Mouse (Mus musculus) MN1 (cell line): ENCODE results near the gene Gm42517.

ENCODE experiments used
- DNase-seq: peaks from one replicate; pipeline ENCODE4 v3.0.0-alpha.2; 2016; ENCODE audit warnings: low spot score

The Gm42517 gene

DNA sequence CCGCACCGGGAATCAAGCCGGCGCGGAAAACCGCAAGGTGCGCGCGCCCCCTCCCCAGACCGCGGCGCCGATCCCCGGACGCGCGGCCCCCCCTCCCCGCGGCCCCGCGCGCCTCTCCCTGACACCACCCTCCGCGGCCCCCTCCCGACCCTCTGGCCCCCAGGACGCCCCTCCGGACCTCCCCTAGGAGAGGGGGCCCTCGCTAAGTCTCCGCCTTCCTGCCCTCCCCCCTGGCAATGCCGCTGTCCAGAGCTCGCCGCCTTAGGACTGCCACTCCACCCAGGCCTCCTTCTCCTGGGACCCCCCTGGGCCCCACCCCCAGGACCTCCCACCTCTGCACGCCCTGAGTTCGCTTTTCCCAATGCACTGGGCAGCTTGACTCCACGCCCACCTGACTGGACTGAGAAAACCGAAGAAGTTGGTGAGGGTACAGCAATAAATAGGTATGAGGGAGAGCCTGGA lies at the start of gene Gm42517:
Gene Gm42517 (minus strand): TSS at position 52 of the 462 bp plus-strand sequence.
- DNase-seq: peak; percentile 39

DNA sequence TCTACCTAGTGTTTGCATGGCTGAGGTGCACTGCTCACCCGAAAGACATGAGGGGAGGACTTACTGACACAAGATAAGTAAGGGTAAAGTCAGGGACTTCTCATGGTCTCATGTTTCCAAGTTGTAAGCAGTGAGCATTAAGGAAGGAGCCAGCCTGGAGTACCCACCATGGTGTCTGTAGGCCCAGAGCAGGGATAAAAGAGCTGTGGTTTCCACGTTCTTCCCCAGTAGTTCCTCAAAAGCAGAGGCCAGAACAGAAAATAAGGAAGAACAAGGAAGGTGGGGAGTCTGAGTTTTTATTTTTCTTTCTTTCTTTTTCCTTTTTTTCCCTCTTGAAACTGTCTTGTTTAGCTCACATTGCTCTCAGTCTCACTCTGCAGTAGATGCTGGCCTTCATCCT lies 47.0 kb upstream of the Gm42517 start:
- DNase-seq: no peak

DNA sequence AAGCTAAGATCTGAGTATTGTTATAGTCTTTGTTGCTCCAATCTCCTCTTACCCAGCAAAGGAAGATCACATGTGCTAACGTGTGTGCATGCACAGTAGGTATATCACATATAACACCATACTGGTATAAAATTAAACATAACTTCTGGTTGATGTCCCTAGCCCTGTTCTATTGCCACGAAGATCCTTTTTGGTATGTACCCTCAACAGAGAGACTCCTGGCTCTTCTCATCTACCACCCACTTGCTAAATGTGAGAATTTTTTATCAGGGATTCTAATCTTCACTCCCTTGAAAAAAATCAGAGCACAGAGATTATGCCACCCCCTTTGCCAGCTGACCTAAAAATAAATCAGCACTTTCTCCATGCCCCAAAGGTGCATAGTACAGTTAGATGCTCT lies 39.3 kb upstream of the Gm42517 start:
- no peak for DNase-seq

DNA sequence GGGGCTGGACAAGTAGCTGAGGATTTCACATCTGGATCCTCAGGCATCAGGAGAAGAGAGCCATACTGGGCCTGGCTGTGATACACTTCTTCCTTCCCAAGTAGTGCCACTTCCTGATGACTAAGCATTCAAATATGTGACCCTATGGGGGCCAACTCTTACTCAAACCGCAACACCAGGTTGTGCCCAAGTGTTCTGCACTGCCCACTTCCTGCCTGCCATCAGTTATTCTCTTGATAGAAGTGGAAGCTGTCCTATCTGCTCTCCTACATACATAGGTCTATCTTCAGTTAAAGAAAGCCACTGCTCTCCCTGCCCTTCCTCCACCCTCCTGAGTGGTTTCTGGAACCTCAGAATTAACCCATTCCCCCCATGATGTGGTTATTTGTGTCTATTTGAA lies 37.7 kb upstream of the Gm42517 start:
- DNase-seq: no peak

DNA sequence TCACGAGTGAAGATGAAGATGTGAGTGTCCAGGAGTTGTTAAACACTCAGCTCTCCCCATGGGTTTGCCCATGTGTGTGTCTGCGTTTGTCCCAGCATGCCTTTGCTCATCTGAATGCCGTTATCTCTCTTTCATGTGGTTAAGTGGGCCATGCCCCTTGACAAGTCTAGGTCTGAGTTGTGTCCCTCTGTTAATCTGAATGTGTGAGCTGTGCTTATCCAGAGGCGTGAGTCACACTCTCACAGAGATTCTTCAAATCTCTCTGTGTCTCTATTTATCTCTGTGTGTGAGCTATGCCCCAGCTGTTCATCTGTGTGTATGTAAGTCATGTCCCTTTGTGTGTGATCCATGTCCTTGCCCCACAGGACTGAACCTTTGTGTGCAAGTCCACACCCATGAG lies 35.7 kb upstream of the Gm42517 start:
- DNase-seq: no peak

DNA sequence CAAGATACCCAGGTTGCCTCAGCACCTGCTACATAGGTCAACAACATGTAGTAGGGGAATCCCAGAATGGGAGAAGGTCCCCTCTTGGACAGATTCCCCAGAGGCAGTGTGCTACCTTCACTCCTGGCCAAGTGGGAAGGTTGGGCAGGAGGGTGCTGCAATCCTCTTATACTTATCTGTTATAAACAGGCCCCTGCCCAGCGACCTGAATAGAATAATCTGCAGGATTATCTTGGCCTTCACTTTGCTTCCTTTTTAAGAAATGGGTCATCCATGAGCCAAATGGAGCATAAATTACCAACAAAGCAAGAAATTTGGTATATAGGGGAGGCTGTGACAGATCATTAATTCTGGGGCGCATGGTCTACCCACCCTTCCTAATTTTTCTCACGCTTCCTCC lies 22.0 kb upstream of the Gm42517 start:
- DNase-seq: no peak

DNA sequence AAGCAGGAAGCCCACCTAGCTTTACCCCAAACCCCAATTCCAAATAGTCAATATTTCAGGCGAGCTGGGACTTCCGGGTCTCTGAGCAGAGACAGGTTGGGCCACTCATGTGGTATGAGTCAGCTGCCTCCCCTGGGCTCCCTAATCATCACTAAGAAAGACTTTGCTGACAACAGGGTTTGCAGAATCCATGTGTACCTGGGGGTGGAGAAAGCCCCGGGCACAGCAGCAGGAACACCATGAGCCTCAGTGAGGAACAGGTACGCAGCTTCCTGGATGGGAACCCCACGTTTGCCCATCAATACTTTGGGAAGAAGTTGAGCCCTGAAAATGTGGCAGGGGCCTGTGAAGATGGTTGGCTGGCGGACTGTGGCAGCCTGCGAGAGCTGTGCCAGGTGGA lies 20.5 kb upstream of the Gm42517 start, which contains the start of gene Pde6b:
Gene Pde6b (plus strand): TSS at position 191 of the 400 bp plus-strand sequence.
- no peak for DNase-seq

DNA sequence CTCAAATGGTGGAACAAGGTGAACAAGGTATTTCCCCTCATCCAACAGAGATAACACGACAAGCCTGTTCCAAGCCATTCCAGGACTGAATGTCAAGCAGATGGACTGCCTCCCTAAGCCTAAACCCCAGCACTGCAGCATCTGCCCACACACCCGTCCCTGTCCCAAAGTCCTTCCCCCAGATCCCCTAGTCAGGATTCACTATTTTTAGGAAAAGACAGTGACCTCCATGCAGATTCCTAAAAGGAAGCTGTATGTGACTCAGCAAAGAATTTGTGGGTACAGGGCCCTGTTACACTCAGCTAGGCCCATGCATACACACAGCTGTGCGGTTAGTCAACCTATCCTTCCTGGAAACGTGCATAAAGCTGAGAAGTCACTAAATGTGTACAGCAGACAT lies 18.7 kb upstream of the Gm42517 start:
- no peak for DNase-seq

DNA sequence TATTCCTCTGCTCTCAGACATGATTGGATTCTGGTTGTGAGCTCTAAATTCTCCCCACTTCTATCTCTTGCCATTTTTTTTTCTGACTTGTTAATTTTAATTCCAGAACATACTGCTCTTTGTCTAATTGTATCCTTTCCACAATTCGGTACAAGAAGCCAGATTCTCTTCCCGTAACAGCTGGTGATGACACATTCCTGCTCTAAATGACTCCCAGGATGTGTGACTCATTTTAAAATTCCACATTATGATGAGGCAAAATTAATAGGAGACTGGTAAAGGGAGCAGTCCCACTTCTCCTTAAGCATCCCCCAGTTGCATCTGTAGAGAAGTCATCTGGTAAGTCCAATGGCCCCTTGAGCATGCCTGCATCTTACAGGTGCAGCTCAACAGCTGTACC lies 17.9 kb upstream of the Gm42517 start:
- DNase-seq: no peak

DNA sequence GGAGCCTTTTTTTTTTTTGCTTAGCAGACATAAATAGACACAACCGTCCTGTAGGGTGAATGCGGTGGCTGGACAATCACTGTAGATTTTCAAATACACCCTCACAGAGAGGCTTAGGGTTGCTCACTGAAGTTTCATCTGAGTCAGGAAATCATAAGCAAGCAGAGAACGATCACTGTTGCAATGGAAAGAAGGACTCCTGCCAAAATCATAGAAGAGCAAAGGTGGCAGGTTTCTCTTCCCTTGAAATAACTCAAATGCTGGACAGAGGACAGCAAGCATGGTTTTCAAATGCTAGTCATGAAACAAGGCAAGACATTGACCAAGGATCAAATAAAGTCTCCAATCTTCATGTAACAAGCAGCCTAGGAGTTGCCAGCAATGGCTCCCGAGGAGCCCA lies 10.6 kb upstream of the Gm42517 start:
- DNase-seq: no peak

DNA sequence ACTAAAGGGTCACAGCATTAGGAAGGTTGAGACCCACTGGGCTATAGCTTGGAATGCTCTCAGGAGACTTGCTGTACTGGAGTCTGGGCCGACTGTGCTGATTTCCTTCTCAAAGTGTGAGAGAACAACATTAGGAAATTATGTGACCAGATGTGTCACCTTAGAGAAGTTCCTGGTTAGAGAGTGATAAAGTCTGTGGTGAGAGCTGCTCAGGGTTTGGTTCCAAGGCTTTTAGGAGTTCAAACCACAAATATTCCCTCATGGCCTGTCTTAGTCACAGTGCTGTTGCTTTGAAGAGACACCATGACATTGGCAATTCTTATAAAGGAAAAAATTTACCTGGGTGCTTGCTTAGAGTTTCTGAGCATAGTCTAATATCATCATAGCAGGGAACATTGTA lies 8.3 kb upstream of the Gm42517 start:
- no peak for DNase-seq

DNA sequence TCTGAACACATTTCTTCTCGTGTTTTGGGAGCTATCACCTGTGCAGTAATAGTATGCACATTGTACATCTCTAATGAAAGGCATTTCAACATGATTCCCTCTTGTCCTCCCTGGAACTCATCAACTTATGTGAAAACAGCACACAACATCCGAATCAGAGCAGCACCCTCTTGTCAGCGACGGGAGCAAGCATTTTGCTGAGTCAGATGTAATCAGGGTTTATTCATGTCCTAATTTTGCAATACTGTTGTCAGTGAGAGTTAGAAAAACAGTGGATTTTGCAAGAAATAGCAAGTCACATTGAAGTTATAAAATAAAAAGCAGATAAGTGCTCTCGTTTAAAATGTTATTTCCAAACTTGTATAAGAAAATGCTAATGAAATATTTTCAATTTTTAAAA lies 6.4 kb upstream of the Gm42517 start:
- no peak for DNase-seq

DNA sequence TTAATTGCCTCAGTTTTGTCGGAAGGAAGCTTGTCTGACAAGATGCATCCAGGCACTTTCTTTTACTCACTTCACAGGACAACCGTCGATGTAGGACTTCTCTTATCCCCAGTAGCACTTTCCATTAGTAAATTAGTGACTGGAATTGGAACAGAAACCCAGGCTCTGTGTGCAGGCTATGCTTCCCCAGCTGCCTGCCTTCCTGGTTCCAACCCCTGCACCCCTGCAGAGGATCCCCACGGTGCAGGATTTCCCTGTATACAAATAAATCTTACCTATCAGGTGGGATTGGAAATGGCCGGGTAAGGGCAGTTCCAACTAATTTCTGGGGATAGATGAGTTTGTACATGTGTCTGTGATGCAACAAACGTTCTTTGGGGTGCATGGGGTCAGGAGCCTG lies 2.2 kb upstream of the Gm42517 start:
- DNase-seq: no peak

DNA sequence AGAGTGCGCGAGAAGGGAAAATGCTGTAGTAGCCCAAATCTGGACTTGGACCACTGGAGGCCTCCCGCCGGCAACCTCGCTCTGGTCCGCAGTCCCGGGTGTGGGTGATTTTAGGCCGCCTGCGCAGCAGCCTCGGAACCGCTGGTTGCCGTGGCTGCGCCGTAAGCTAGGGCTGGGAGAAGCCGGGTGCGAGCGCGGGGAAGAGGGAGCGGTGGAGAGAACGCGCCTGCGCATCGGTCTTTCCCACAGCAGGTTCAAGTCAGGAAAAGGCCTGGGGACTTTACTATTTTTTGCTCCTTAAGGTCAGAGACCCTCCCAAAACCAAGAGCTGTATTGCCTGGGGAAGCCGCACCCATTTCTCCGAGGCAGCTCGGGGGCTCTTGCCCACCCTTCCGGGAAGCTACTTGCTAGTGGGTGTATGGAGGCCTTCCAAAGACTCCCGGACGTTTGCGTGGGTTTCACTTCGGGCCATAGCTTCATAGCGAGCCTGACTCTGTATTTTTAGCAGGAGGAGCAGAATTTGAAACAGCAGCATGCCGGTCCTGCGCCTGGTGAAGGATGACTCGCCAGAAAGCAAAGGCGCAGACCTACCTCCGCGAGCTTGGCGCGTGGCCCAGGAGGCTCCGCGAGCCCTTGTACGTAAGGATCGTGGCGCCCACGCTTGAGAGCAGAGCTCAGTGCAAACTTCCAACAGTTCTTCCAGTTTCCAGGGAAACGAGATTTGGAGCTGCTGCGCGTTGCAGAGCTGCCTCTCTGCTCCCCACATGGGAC lies 1.3 kb upstream of the Gm42517 start:
- DNase-seq: peak; percentile 64

DNA sequence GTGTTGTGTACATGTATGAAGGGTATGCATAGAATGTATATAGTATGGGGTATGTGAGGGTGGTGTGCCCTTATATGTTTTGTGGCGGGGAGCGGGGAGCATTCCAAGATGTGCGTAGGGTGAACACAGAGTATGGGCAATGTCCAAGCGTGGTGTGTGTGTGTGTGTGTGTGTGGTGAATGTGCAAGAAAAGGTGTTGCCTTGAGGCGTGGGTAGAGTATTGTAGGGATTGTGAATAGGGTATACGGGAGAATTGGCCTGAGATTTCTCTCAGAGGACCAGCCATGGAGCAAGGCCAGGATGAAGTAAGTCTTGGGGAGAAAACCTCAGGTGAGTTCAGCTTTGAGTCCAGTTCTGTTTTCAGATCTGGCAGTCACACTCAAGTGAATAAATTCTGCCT lies 724 bp upstream of the Gm42517 start:
- peak; percentile 11 for DNase-seq

DNA sequence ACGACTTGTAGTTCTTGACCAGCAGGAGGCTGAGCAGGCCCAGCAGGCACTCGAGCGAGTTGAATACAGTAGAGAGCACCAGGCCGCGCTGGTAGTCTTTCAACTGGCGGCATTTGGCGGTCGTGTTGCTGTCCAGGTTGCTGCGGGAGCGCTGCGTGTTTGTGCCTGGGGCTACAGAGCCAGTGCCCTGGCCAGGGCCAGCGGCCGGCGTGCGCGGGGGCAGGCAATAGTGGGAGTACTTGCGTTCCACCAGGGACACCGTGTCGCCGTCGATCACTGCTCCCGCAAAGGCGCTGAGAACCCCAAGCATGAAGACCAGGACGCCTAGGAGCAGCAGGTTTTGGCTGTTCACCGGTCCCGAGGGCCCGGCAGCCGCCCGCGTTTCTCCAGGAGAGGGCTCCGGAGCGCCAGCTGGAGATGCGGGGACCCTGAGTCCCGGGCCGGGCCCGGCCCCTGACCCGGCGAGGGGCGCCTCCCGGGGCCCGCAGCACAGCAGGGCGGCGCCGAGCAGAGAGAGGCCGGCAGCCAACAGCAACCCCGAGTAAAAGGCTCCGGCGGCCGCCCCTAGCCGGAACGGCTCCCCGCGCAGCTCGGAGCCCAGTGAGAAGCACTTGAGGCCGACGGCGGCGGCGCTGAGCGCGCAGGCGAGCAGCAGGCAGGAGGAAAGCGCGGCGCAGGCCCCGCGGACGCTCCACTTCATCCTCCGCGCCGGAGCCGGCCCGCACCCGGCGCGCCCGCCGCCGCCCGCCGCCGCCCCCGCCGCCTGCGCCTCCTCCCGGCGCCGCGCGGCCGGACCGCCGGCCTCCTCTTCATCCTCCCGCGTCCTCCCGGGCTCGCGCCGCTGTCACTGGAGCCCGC lies 509 bp downstream of the Gm42517 start:
- DNase-seq: peak; percentile 73

DNA sequence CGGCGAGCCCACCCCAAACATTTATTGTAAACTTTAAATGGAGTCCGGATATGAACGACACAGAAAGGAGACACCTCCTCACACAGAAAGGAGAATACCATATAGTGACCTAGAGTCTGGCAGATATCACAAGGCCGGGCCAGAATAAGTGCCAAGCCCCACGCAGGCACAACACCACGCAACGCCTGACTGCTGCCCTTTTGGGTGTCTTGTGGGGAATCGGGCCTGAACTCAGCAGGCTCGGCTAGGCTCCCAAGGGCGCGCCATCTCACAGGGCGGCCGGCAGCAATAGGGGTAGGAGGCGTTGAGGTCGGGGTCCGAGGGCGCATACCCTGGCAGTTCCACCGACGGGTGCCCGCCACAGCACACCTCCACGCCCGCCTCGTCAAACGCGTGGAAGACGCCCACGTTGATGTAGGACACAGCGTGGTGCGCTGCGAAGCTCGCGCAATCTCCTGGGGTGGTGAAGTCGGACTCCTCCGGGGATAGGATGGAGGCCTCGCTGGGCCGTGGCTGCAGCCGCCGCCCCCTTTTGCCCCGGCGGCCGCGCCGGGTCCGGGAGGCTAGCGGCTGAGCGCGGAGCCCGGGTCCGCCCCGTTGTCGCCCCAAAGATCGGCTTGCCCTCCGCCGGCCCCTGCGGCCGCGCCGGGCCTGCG lies 1.3 kb downstream of the Gm42517 start:
- DNase-seq: no peak

DNA sequence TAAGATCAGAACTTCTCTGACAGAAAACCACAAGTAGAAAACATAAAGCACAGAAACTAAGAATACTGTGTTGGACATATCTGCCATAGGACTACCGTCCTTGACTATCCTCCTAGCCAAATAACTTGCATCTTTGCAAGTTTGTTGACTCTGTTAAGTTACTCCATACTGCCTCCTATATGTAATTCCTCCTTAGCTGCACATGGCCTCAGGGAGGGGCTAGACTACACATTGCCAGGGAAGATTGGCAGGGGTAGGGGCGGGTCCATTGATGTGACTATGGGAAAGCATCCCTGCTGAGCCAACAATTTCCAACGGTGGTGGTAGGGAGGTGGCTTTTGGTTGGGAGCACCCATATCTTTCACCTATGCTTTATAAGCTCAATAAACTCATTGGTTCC lies 5.4 kb downstream of the Gm42517 start:
- DNase-seq: no peak

DNA sequence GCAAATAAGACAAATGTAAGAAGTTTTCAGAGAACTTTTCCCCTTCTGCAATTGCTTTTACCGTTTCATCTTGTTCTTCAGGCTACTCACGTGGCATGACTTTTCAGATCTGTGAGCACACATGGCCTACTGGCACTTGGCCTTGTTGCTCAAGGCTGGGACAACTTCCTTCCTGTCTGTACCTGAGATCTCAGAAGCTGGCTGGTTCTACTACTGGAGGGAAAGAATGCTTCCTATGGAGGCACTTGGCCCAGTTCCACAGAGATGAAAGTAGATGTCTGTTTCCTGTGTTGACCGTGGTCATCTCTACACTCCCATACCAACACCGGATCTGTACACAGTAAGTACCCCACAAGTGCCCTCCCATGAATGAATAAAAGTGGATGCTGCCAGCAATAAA lies 7.5 kb downstream of the Gm42517 start:
- no peak for DNase-seq

DNA sequence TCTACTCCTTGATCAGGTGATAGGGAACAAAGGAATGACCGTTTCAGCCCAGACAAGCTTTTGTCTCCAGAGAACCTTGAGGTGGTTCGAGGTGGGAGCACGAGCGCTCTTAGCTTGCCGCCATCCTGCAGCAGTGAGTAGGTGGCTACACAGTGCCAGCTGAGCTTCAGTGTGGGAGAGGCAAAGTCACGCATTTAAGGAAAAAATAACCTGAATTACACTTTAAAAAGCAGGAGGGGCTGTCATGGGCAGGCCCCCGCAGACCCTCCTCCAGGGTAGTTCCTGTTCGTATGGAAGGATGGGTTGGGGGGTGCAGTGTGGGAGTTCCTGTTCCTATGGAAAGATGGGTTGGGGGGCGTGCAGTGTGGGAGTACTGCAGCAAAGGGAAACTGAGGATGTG lies 8.2 kb downstream of the Gm42517 start:
- DNase-seq: no peak

DNA sequence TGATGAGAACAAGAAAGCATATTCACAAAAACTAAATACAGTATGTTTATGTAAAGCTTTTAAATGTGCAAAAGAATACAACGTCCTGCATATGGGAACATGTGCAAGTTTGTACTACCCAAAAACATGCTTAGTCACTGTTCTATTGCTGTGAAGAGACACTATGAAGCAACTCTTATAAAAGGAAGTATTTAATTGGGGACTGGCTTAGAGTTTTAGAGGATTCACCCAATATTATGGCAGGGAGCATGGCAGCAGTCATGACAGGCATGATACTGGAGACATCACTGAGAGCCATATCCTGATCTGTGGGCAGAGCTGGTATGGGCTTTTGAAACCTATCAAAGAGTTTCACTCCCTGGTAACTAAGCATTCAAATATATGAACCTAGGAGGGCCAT lies 9.9 kb downstream of the Gm42517 start:
- DNase-seq: no peak

DNA sequence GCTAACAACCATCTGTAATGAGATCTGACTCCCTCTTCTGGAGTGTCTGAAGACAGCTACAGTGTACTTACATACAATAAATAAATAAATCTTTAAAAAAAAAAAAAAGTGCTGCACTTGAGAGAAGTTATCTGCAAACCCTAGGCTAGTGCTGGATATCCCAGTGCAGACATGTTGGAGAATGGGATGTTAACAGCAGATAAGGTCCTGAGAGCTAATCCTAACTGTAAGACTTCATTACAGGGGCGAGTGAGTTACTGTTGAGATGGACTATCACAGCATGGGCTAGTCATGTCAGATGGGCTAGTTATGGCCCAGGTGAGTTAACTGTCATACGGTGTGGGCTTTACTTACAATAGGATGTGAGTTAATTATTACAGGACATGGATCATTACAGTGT lies 13.7 kb downstream of the Gm42517 start:
- no peak for DNase-seq
